Mouse (Mus musculus): ENCODE data around the gene Arid1b.

The Arid1b gene

DNA sequence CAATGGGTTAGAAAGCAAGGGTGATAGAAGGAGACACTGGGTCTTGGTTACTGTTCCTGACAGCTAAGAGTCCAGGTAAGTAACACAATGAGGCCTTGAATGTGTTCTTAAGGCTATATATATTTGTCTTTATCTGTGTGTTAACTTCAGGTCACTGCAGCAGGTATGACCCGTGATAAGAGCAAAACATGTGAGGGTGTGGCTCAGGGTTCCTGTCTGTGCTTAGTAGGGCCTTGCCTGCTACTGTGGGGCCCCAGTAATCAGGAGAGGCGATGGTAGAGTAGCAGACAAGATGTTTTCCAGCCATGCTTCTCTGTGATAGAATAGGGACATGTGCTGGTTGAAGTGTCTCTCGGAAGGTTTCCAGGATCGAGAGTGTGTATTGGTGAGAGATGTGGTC lies 118.0 kb downstream of the Arid1b start:
- in situ Hi-C loops (cut with MboI), result no loop called here

DNA sequence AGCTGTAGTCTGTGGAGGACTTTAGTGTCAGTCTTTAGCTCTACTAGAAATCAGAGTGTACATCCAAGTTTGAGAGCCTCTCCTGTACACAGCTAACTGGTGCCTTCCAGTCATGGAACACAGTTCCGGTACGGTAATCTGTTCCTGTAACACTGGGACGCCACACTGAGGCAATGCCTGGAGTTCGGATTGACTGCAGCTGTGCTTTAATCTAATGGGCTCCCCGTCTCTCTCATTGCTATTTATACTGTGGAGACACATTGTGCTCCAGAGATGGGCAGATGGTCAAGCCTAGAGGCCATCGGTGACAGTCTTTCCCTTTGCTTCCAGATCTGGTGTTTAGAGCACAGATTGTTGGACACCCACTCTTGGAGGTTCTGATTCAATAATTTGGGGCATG lies 121.8 kb downstream of the Arid1b start:
- in situ Hi-C loops (cut with MboI), result no loop called here

DNA sequence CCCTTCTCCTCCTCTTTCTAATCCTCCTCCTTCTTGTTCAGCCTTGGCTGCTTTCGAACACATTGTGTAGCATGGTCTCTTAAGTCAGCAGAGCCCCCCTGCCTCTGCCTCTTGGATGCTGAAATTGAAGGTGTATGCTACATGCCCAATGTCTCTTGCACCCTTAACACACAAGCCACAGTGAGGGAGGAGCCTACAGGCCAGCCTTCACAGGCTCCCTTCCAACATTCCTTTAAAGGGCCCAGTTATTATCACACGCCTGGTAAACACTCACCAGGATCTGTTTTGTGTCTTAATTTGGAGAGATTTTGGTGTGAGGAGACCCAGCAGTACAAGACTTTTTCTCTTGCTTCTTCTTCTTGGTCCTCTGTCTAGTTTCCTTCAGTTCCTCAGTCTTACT lies 122.9 kb downstream of the Arid1b start:
- in situ Hi-C loops (cut with MboI), result no loop called here

DNA sequence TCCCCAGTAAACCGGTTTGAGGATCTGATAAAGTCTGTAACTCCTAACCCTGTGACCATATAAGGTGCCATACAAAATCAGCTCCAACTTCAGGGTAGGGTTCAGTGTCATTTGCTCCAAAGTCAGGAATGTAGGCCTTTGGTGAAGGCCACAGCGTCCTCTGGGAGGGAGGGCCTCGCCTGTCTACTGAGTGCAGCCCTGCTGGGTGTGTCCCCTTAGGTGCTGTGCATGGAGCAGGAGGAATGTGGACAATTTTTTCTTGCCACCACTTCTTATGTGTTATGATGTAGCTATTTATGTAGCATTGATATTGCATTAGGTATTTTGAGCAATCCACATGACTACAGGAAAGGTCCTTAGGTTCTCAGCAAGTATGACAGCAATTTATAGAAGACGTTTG lies 124.0 kb downstream of the Arid1b start:
- in situ Hi-C loops (cut with MboI), result no loop called here

DNA sequence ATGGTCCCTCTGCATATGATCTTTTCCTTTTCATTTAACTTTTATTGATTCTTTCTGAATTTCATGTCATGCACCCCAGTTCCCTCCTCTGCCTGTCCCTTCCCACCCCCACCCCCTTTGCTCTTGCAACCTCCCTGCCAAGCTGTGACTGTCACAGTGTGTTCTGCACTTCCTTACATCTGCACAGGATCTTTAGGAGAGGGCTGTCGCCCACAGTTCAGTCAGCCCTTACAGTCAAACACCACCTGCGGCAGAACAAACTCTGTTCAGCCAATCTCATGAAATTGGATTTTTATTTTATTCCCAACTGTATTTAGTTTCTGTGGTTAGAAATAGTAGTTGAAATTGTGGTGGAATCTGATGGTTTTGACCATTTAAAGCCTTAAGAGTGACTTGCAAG lies 130.5 kb downstream of the Arid1b start:
- in situ Hi-C loops (cut with MboI), result no loop called here

DNA sequence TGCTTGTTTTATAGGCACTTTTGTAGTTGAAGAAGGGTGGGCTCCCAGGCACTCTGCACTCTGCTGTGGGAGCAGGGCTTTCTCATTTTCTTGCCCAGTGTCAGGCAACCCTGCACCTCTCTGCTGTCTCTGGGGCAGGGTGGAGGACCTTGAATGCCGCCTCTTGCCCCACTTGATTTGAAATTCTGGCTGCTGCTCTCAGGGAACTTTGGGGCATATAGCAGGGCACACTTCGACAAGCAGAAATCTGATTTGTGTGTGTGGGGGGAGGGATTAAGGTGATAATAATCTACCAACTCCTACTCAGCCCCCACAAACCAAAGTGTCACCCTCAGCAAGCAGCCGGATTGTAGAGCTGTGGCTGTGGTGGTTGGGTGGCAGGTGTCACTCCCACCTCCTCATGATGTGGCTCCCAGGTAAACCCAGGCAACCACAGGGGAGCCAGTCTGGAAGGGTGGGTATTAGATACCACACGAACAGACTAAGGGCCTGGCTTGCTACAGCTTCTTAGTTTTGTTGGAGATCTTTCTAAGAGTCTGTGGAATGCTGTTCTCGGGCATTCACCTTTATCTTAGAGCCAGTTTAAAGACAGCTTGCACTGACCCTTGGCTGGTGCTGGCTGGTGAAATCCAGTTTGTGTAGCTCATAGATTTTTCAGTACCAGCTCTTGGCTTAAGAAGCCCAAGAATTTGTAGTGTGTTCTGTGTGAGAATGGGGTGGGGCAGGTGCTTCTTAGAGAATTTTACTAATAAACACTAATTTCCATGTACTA lies 131.1 kb downstream of the Arid1b start:
- in situ Hi-C loops (cut with MboI), result no loop called here

DNA sequence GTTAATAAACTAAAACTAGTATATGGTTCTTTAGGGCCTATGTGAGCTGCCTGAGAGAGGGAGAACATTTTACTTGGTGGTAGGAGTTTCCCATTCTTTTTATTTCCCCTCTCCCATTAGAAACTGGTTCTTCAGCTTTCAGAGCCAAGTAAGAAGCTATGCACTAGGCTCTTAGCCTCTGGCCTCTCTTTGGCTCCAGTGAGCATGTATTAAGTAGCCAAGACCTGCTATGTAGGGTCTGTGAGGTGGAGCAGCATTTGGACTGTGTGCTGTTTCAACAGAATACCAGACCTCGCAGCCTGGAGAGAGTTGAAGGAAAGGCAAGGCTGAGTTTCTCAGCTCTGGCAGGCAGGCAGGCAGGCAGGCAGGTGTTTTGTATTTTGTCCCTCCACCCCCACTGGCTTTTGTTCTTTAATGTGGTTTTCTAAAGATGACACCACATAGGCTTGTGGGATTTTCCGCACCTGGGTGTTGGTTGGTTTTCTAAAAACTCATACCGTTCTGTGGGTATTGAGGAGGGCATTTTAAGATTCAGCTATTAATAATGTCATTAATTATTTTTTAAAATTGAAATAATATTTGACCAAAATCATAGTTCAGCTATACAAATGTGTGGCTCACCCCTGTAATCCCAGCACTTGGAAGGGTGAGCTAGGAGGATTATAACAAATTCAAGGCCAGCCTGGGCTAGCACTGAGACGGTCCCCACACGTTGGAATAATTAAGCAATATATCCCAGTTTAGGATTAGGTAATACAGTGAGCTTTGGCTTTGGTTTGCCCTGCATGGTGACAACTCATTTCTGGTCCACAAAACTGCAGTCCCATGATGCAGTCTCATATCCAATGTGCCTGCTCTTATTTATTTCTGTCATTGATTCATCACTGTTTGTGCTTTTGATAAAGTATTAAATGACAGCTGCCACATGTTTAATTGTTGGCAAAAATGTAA lies 132.0 kb downstream of the Arid1b start:
- in situ Hi-C loops (cut with MboI), result no loop called here

DNA sequence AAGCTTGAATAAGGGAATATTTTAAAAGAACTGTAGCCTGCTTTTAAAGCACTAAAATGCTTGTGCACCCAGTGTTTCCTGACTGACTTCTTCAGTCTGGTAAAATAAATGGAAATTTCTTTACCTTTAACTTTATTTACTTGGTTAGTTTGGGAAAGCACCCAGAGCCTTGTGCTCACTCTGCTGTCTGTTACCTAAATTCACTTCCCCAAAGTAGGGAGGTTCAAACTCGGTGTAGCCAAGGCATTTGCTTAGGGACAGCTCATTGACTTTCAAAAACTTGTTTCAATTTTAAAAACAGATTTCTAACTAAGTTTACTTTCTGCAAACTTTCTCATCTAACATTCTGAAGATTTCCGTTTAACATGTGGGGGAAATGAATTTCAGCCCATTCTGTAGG lies 135.5 kb downstream of the Arid1b start:
- in situ Hi-C loops (cut with MboI), result no loop called here

DNA sequence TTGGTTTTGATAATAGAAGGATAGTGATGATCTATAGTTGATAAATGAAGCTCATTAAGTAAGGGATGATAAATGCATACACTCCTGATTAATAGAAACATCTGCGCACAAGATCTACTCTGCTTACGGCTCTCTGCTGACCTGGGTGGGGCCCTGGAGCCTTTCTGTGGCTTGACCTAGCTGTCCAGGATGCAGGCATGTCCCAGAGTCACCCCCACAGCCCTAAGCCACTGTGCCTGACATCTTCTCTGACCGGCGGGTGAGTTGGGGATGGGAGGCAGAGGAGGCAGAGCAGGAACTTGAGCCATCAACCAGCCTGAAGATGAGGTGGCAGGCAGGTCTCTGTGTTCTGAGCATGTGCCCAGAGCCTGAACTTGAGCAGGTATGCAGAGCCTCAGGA lies 136.0 kb downstream of the Arid1b start:
- in situ Hi-C loops (cut with MboI), result no loop called here

DNA sequence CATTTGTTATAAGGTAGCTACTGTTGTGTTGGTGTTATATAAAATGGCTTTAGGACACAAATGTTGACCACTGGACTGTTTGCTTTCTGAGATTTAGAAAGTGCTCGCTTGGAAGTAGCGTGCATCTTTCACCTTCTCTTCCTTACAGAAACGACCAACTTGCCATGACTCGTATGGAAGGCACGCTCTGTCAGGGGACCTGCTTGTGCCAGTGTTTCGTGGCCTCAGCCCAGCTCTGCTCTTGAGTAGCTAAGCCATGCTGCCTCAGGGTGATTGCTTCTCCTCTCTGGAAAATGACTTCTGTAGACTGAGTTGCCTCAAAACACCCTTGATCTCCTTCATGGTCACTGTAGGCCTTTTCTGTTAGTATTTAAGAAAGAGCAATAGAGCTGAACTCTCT lies 137.6 kb downstream of the Arid1b start:
- in situ Hi-C loops (cut with MboI), result no loop called here

DNA sequence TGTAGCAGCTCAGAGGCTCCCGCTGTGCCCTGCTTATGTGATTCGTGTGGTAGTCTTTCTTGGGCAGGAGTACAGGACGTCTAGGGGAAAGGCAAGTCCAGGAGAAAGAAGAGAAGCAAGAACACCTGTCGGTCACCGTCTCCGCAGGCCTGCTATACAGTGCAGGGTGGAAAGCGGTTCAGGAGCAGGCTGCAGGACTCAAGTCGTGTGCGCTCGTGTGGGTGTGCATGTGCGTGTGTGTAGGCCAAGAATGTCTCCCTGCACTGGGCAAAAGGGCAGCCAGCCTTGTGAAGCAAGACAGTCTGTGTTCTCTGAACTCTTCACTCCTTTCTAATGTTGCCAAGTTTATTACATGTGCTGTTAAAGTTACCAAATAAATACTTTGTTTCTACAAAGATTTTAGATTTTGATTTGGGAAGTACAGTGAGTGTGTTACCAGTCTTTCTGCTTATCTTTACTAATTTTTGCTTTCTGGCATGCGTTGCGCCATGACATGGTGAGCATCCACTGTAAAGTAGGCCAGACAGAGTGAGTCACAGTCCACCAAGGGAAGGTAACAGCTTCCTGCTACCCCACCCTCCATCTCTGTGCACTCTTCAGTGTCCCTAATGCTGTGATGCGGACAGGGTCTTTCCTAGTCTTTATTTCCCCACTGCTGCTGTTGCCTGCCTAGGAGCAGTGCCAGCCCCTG lies 138.3 kb downstream of the Arid1b start:
- in situ Hi-C loops (cut with MboI), result no loop called here

DNA sequence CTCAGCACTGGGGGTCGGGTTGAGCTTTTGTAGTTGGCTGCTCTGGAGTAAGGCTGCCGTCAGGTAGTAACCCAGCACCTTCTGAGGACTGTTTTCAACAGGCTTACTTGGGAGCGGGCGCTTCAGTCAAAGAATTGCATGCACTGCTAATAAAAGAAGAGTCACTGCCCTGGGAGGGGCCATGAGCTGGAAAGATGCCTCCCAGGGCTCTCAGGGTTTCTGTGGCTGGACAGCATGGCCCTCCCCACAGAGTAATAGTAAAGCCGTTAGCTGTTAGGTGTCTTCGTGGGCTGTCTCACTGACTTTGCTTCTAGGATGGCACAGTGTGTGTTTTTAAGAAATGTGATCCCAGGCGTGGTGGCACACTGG lies 138.8 kb downstream of the Arid1b start:
- in situ Hi-C loops (cut with MboI), result no loop called here

DNA sequence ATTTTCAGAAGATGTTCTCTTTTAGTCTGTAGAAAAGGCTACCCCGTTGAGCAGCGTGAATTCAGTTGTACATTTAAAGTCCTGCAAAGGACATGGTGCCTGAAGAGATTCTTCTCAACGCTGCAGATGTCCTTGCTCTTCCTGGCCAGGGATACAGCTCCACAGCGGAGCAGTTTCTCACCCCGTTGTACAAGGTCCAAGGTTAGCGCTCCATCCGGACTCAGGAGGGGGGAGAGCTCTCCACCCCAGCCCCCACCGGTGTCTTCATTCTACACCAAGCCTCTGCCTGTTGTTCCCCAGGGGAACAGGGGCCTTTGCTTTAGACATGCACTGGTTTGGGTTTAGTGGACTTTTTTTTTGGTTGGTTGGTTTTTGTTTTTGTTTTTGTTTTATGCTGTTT lies 139.7 kb downstream of the Arid1b start:
- in situ Hi-C loops (cut with MboI), result no loop called here

DNA sequence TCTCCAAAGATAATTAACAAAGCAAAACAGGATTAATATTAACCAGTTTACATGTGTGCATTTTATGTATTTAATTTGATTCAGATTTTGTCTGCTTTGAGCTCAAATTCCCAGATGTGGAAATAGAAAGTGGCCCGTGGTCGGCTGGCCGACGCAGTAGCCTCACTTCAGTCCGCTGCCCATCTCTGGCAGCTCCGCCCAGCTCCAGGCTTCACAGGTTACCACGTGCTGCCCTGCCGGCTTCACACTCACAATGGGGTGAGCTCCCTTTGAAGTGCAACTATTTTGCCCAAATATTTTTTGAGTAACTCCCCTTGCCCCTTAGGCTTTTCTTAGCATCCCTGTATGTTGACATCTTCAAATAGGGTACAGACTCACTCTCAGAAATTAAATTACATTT lies 140.1 kb downstream of the Arid1b start:
- in situ Hi-C loops (cut with MboI), result no loop called here

DNA sequence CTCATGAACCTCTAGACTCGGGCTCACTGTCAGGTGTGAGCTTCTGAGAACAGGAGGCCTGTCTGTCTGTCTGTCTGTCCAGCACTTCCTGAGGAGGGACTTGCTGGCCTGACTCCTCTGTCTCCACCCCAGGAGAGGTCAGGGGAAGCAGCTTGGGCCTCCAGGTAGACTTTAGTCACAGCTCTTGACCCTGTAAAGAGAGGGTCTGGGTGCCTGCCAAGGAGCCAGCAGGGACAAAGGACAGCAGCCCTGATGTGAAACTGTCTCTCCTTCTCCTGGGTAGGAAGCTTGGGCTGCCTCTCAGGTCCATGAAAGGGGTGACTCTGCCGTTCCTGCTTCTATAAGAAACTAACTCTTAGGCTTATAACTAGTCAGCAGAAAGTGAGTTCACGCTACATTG lies 143.8 kb downstream of the Arid1b start:
- in situ Hi-C loops (cut with MboI), result no loop called here

DNA sequence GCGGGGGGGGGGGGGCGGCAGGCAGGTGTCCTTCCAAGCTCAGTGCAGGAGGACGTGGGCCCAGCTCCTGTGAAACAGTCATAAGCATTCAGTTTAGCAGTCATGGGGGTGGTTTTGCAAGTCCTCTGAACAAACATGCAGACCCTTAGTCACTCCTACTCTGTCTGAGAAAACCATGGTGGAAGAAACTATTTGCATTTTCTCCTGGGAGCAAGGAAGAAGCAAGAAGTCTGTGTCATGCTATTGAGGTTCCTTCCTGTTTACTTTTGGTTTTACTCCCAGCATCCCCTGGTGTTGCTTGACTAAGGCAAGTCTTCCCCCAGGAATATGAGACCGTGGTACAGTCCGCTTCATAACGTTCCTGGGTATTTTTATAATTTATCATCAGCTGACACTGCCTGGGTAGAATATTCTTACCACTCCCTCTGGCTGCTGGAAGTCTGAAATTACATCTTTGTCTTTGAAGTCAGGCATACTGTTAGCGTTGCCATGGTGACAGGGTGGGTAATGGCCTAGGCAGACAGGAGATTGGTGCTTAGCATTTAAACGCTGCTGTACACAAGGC lies 144.6 kb downstream of the Arid1b start:
- in situ Hi-C loops (cut with MboI), result no loop called here

DNA sequence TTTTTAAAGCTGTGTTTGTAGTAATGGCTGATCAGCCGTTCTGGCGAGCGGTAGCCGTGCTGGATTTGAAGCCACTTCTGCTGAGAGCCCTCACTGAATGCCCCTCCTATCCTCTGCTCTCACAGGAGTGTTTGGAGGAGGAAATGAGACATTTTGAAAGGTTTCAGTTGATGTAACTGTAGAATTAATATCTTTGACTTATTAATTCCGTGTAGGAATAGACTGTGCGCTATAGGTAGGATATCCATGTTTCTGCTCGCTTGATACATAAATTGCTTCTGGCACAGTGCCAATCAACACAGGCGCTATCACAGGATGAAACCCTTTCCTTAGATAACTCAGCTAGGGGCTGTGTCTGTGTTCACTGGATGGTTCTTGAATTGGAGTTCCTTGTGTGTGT lies 145.4 kb downstream of the Arid1b start:
- in situ Hi-C loops (cut with MboI), result no loop called here

DNA sequence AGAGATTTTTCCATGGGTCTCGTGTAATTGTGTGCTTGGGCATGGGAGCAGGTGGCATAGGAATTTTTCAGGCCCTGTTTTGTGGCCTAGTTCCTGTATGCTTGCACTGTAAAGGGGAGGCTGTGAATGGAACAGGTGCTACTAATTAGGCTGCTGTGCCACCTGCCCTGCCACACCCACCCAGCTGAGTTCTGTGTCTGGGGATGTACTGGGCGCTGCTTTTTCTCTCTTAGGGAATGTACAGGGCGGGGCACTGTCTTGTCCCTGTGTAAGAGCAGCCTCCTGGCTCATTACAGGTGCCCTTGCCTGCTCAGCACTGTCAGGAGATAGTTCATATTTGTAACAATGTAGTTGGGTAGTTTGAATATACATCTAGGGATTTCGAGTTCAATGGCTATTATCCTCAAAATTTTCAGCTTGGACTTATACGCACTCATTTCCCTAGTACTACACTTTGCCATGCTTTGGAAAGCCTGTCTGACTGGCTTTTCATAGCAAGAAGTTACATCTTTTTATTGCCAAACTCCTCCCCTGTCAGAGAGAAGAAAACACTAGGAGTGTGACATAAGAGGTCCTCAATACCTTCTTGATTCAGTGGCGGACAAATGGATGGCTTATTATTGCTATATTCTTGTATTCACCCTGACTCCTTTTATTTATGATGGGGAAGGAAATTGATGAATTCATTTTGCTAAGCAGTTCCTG lies 149.8 kb downstream of the Arid1b start:
- in situ Hi-C loops (cut with MboI), result no loop called here

DNA sequence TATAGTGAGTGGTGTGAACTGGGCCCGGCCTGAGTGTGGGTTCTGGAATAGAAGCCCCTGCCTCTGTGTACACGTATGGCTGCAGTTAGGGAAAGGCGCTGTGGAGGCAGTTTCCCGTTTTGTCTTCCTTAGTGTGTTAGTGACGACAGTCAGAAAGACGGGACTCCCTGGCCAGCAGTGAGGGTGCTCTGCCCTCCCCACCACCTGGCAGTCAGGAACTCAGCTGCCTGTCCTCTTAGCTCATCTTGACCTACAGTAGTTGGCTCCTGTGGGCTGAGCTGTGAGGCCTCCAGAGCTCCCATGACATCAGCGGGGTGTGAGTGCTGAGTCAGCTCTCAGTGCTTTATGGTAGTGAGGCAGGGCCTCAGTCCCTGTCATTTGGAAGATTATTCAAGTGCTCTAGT lies 156.5 kb downstream of the Arid1b start:
- in situ Hi-C loops (cut with MboI), result no loop called here

DNA sequence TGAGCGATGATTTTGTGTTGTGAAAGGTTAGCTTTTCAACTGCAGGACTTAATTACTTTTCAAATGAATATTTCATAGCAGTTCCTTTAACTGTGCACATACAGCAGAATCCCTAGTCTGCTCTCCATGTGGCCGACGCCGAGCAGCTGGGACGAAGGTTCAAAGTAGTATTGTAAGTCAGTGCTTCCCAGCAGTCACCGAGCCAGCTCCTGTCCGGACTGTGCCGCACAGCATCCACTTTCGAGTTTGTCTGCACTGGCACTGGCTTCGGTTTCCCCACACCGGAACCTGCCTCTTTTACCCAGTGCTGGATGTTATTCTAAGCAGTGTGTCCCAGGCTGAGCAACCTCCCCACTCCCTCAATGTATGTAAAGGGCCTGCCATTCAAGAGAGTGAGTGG lies 157.7 kb downstream of the Arid1b start:
- in situ Hi-C loops (cut with MboI), result no loop called here

DNA sequence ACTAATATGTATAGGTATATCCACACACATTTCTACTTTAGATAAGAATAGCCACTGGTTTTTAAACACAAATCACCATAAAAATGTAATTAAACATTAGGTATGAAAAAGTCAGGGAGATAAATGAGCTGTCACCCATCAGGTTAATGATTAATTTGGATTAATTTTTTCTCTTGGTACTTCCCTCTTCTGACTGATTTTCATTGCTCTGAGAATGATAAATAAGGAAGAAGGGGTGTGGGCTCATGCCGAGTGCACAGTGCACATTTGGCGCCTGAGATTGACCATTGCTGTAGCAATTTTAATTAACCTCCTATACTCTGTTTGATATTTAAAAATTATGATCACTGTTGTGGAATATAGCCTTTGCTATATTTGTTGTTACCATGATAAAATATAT lies 159.3 kb downstream of the Arid1b start:
- in situ Hi-C loops (cut with MboI), result no loop called here

DNA sequence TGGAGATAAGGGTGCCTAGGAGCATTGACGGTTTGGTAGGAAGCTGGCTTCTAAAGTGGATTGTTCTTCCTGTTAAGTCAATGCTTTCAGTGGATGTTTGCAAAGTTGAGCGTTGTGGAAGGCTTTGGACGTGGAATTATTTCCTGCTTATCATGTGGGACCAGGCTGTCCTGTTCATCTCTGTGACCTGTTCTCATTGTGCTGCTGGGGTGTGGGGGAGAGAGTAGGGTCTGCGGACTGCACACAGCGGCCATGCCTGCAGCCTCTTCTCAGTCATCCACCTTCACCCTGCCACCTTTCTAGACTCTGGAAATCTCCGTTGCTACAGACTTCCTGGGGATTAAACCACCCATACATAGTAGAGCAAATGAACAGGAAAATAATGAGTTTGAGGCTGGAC lies 160.2 kb downstream of the Arid1b start:
- in situ Hi-C loops (cut with MboI), result no loop called here

All from mature B cell (primary cell).